Mouse (Mus musculus): ENCODE data around the gene Vmn1r229.

Gene Vmn1r229

GRCm38 (mm10) chr17:20811255-20811654, at the start of gene Vmn1r229:
Gene Vmn1r229 (plus strand): TSS chr17:20811555.
- DNase-seq = no peak

- DNase-seq = no peak
Measured at GRCm38 (mm10) chr17:20786057-20786456, 25.3 kb upstream of the Vmn1r229 start, which contains the start of gene Vmn1r228. Gene Vmn1r228 (minus strand): TSS chr17:20786157.

- no peak for DNase-seq
Measured at GRCm38 (mm10) chr17:20840144-20840543, 28.8 kb downstream of the Vmn1r229 start, which contains the start of gene Vmn1r230. Gene Vmn1r230 (plus strand): TSS chr17:20840444.

Data from right cerebral cortex, adult 18-20 months (tissue).